Mouse (Mus musculus) bone marrow macrophage, adult 2 months (primary cell): ENCODE results near the gene Hoxc8. TPM values are rescaled to one million over a fixed set of nuclear protein-coding genes. Genes with fewer than 3 reads are reported as not detected.

Experiments
- H3K27ac ChIP-seq: 2 replicates; pipeline ENCODE4 v1.5.1; 2012; ENCODE audit warnings: low read depth, low read length; ENCODE audit not compliant: insufficient read depth
- H3K4me1 ChIP-seq: 2 replicates; pipeline ENCODE4 v1.6.1; 2012; ENCODE audit warnings: low read length; ENCODE audit not compliant: control insufficient read depth, insufficient read depth
- H3K4me3 ChIP-seq: 2 replicates; pipeline ENCODE4 v1.5.1; 2012; ENCODE audit warnings: mild to moderate bottlenecking, low read length, moderate library complexity; ENCODE audit not compliant: insufficient read depth
- CTCF ChIP-seq: IDR thresholded peaks from 2 replicates; pipeline ENCODE4 v1.5.1; 2012; ENCODE audit warnings: low read depth, mild to moderate bottlenecking, low read length, moderate library complexity
- POLR2A ChIP-seq: IDR thresholded peaks from 2 replicates; pipeline ENCODE4 v1.6.1; 2012; ENCODE audit warnings: mild to moderate bottlenecking, low read depth, low read length, borderline replicate concordance
- polyA plus RNA-seq: library from polyadenylated mRNA; stranded (reverse); fragments of >200 nt; gene quantifications from 2 replicates; pipeline ENCODE4 v1.2.4, GENCODE M21; 2012; ENCODE audit not compliant: missing spikeins, insufficient read depth, insufficient read length

The Hoxc8 gene
- polyA plus RNA-seq, 1 experiment, result not detected

GRCm38 (mm10) chr15:103005797-103006196 is 15.4 kb downstream of the Hoxc8 start:
- Histone ChIP-seq H3K27ac (no peak overlapping the region), H3K4me1 (no peaks in the 10 kb centered on the region), H3K4me3 (no peak overlapping the region)
- no peak for TF ChIP-seq CTCF
- no peak for TF ChIP-seq POLR2A

GRCm38 (mm10) chr15:103006326-103006725 is 15.9 kb downstream of the Hoxc8 start:
- Histone ChIP-seq H3K4me1 (no peaks in the 10 kb centered on the region), H3K4me3 (no peak overlapping the region), H3K27ac (no peak overlapping the region)
- TF ChIP-seq POLR2A, result no peak

GRCm38 (mm10) chr15:103009265-103010111 is 19.1 kb downstream of the Hoxc8 start:
- H3K27ac ChIP-seq, result no peak overlapping the region
- no peaks in the 10 kb centered on the region for H3K4me1 ChIP-seq
- H3K4me3 ChIP-seq, result no peak overlapping the region
- TF ChIP-seq CTCF, result no peak
- no peak for TF ChIP-seq POLR2A

GRCm38 (mm10) chr15:103010112-103010846 is 19.9 kb downstream of the Hoxc8 start:
- Histone ChIP-seq H3K27ac (no peak overlapping the region), H3K4me3 (no peak overlapping the region), H3K4me1 (no peaks in the 10 kb centered on the region)
- TF ChIP-seq CTCF (no peak), POLR2A (no peak)

- H3K4me1 ChIP-seq, result no peaks in the 10 kb centered on the region
- TF ChIP-seq POLR2A (no peak), CTCF (no peak)
- no peak overlapping the region for H3K27ac ChIP-seq
- no peak overlapping the region for H3K4me3 ChIP-seq
These were observed 20.6 kb downstream of the Hoxc8 start for GRCm38 (mm10) chr15:103010847-103011555.

- Histone ChIP-seq H3K4me1 (no peaks in the 10 kb centered on the region), H3K4me3 (no peak overlapping the region), H3K27ac (no peak overlapping the region)
- TF ChIP-seq POLR2A (no peak), CTCF (no peak)
These were observed 21.6 kb downstream of the Hoxc8 start for GRCm38 (mm10) chr15:103011928-103012486.

- H3K4me1 ChIP-seq, result no peaks in the 10 kb centered on the region
- TF ChIP-seq POLR2A (no peak), CTCF (peak; percentile 88)
- no peak overlapping the region for H3K27ac ChIP-seq
- H3K4me3 ChIP-seq, result no peak overlapping the region
These were observed 23.0 kb downstream of the Hoxc8 start for GRCm38 (mm10) chr15:103013238-103013984.

GRCm38 (mm10) chr15:103014166-103015008 is 24.0 kb downstream of the Hoxc8 start:
- Histone ChIP-seq H3K27ac (no peak overlapping the region), H3K4me3 (no peak overlapping the region), H3K4me1 (no peaks in the 10 kb centered on the region)
- TF ChIP-seq CTCF, result no peak
- TF ChIP-seq POLR2A, result no peak
